Mouse (Mus musculus) liver, embryonic 16.5 days (tissue): ENCODE measurements around the gene Xrn2. TPM values are rescaled to one million over a fixed set of nuclear protein-coding genes. Genes with fewer than 3 reads are reported as not detected.

Source experiments
- ATAC-seq: fragments of 200-750 bp; cut with Nextera tagmentation; 2 replicates; pipeline ENCODE4 v1.8.0; 2017; ENCODE audit warnings: low read depth, mild to moderate bottlenecking, moderate number of reproducible peaks, moderate library complexity
- H3K27ac ChIP-seq: fragments of 300-500 bp; sonication (generic); 2 replicates; pipeline ENCODE4 v1.5.1; 2014; ENCODE audit warnings: mild to moderate bottlenecking, low read length
- H3K27me3 ChIP-seq: fragments of 300-500 bp; sonication (generic); 2 replicates; pipeline ENCODE4 v1.6.1; 2014; ENCODE audit warnings: low read depth, low read length, mixed read lengths; ENCODE audit not compliant: control insufficient read depth, insufficient read depth
- H3K36me3 ChIP-seq: fragments of 300-500 bp; sonication (generic); 2 replicates; pipeline ENCODE4 v1.6.1; 2014; ENCODE audit warnings: mild to moderate bottlenecking; ENCODE audit not compliant: control insufficient read depth, insufficient read depth
- H3K4me1 ChIP-seq: fragments of 300-500 bp; sonication (generic); 2 replicates; pipeline ENCODE4 v1.6.1; 2014; ENCODE audit warnings: low read depth, low read length, mixed read lengths; ENCODE audit not compliant: control insufficient read depth
- H3K4me2 ChIP-seq: fragments of 300-500 bp; sonication (generic); 2 replicates; pipeline ENCODE4 v1.6.1; 2014; ENCODE audit warnings: low read depth, low read length, mixed read lengths
- H3K4me3 ChIP-seq: fragments of 300-500 bp; sonication (generic); 2 replicates; pipeline ENCODE4 v1.5.1; 2014; ENCODE audit warnings: low read depth, mild to moderate bottlenecking, low read length
- H3K9ac ChIP-seq: fragments of 300-500 bp; sonication (generic); 2 replicates; pipeline ENCODE4 v1.6.1; 2014; ENCODE audit warnings: low read depth, low read length
- H3K9me3 ChIP-seq: fragments of 300-500 bp; sonication (generic); replicated peaks from 2 replicates; pipeline ENCODE4 v1.6.1; 2016; ENCODE audit warnings: low read length; ENCODE audit not compliant: control insufficient read depth
- WGBS: fragments of 180-500 bp; shearing (Covaris S2); extraction: QIAGEN DNeasy Blood & Tissue Kit; methylation state at CpG from one replicate; pipeline ENCODE4 v1.1.7; 2014; ENCODE audit not compliant: insufficient replicate concordance; 5-methylcytosine and 5-hydroxymethylcytosine counted together
- polyA plus RNA-seq: library from polyadenylated mRNA; unstranded; fragments of >200 nt; fragmentation: Nextera tagmentation; extraction: Ambion mirVana; gene quantifications from 2 replicates; pipeline ENCODE4 v1.2.1, GENCODE M21; 2015

Xrn2 gene
- polyA plus RNA-seq, 1 experiment from 2014 or later, result 23.4 TPM

GRCm38 (mm10) chr2:147074399-147074798 lies 61.6 kb downstream of the Xrn2 start:
- Histone ChIP-seq H3K4me2 (no peak overlapping the region), H3K27ac (no peak overlapping the region), H3K36me3 (no peaks in the 10 kb centered on the region; the same call in 1 of the 2 replicates), H3K9ac (no peak overlapping the region), H3K27me3 (no peaks in the 10 kb centered on the region), H3K4me1 (no peaks in the 10 kb centered on the region), H3K4me3 (no peak overlapping the region), H3K9me3 (no peaks in the 10 kb centered on the region)
- no peak for ATAC-seq
- WGBS, result 77% methylated on average over 4 of the region's 4 CpGs

GRCm38 (mm10) chr2:147082391-147082790 lies 69.6 kb downstream of the Xrn2 start:
- Histone ChIP-seq H3K9me3 (no peaks in the 10 kb centered on the region), H3K27ac (no peak overlapping the region), H3K27me3 (peaks cover 47% of the 10 kb centered on the region), H3K36me3 (no peaks in the 10 kb centered on the region; the same call in 1 of the 2 replicates), H3K4me1 (peaks cover 4% of the 10 kb centered on the region; the same call in 1 of the 2 replicates), H3K4me2 (no peak overlapping the region), H3K9ac (no peak overlapping the region), H3K4me3 (no peak overlapping the region)
- WGBS, result 47% methylated on average over 4 of the region's 4 CpGs
- no peak for ATAC-seq

DNA sequence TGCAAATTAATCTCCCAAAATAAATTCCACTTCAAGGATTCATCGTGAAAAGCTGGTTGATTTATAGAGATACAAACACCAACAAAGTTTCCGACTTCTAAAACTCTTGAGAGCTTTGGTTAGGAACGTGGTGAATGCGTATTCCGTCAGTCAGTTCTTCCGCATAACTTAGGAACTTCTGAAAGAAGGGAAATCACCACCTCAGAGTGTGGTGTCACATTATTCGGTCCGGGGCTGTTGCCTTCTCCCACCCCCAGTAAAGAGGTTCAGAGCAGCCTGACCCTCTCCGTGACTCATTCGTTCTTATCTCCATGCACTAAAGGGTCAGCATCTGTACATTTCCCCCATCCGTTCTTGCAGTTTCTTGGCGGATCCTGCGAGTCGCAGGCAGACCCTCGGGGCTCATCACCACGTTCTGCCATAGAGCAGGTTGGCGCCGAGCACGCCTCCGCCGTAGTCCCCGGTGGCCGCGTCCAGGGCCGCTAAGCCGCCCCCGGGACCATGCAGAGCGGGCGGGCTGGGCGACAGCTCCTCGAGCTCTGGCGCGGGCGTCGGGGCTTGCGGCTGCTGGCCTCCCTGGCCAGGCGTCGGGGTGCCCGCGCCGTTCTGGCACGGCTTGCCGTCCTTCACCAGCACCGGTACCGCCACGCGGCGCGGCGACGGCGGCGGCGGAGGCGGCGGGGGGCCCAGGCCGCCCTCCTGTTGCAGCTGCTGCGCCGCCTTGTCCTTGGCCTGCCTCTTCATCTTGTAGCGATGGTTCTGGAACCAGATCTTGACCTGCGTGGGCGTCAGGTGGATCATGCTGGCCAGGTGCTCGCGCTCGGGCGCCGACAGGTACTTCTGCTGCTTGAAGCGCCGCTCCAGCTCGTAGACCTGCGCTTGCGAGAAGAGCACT lies 70.9 kb downstream of the Xrn2 start:
- H3K4me3 ChIP-seq, result peak overlapping the region; percentile 50
- under 1% methylated on average over 70 of the region's 72 CpGs for WGBS
- H3K27me3 ChIP-seq, result peaks cover 52% of the 10 kb centered on the region
- no peak for ATAC-seq
- no peaks in the 10 kb centered on the region for H3K9me3 ChIP-seq
- peaks cover 4% of the 10 kb centered on the region; the same call in 1 of the 2 replicates for H3K4me1 ChIP-seq
- H3K9ac ChIP-seq, result no peak overlapping the region
- no peak overlapping the region for H3K27ac ChIP-seq
- H3K36me3 ChIP-seq, result no peaks in the 10 kb centered on the region
- H3K4me2 ChIP-seq, result no peak overlapping the region

- Histone ChIP-seq H3K27ac (no peak overlapping the region), H3K27me3 (peaks cover 52% of the 10 kb centered on the region), H3K9ac (no peak overlapping the region), H3K9me3 (no peaks in the 10 kb centered on the region), H3K4me3 (peak overlapping the region; percentile 50), H3K4me1 (peaks cover 4% of the 10 kb centered on the region; the same call in 1 of the 2 replicates), H3K4me2 (peak overlapping the region; percentile 55), H3K36me3 (no peaks in the 10 kb centered on the region)
- 1% methylated on average over 99 of the region's 106 CpGs for WGBS
- ATAC-seq, result no peak
Observed at GRCm38 (mm10) chr2:147084366-147085071, 71.7 kb downstream of the Xrn2 start.

DNA sequence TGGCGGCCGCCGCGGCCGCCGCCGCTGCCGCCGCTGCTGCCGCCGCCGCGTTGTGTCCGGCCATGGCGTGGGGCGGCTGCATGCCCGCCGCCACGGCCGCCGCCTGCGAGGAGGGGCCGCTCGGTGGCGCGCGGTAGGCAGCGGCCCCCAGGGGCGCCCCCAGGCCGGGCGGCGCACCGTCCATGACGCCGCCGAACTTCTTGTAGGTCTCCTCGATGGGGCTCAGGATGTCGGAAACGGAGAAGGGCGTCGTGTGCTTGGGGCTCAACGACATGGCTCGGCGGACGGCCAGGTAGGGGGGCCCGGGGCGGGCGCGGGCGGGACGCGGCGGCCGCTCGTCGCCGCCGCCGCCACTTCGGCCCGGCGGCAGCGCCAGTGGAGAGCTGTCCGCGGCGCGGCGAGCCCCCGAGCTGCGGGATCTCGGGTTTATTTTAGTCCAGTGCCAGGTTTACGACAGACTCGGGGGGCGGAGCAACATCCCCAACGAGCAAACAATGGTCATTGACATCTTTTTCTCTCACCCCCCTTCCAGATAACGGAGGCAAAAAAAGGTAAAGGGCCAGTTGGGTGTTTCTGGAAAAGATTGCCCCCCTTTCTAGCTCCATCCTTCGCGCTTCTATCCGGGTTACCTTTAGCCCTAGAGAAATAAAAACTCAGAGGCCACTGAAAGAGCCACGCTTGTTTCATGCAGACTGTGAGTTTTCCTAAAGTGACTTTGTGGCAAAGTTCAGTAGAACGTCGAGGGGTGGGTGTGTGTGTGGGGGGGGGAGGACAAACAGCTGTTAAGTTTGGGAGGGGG lies 72.5 kb downstream of the Xrn2 start, which contains the start of gene Nkx2-4:
Gene Nkx2-4 (minus strand): TSS at position 374 of the 799 bp plus-strand sequence.
- Histone ChIP-seq H3K27ac (no peak within 1 kb of the TSS), H3K9ac (no peak within 1 kb of the TSS), H3K27me3 (peaks cover 54% of the 10 kb centered on the region), H3K4me1 (peaks cover 4% of the 10 kb centered on the region; the same call in 1 of the 2 replicates), H3K9me3 (no peaks in the 10 kb centered on the region), H3K4me3 (peak within 1 kb of the TSS; percentile 50), H3K36me3 (no peaks in the 10 kb centered on the region), H3K4me2 (peak within 1 kb of the TSS; percentile 55)
- no peak for ATAC-seq
- WGBS, result 2% methylated on average over 57 of the region's 82 CpGs

GRCm38 (mm10) chr2:147085937-147086336 lies 73.1 kb downstream of the Xrn2 start:
- no peak for ATAC-seq
- no peaks in the 10 kb centered on the region for H3K9me3 ChIP-seq
- no peak overlapping the region for H3K27ac ChIP-seq
- H3K27me3 ChIP-seq, result peaks cover 54% of the 10 kb centered on the region
- H3K36me3 ChIP-seq, result no peaks in the 10 kb centered on the region
- H3K4me2 ChIP-seq, result no peak overlapping the region
- H3K4me3 ChIP-seq, result no peak overlapping the region
- H3K4me1 ChIP-seq, result peaks cover 4% of the 10 kb centered on the region; the same call in 1 of the 2 replicates
- WGBS, result 8% methylated on average over 6 of the region's 6 CpGs
- no peak overlapping the region for H3K9ac ChIP-seq

DNA sequence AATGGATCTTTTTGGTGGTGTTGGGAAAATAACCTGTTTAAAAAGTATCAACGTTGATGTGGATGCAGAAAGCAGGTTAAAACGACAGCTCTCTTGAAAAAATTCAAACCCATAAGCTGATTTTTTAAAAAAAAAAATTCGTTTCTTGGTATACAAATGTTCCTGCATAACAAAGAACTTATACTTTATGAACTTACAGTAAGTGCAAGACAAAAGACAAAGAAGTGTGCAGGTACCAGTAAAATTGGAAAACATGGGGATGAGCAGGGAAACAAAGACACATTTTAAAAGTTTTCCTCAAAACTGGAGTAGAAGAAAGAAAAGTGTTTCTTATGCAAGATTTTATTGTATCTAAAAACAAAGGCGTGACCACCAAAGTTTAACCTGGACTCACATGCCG lies 73.6 kb downstream of the Xrn2 start:
- H3K27ac ChIP-seq, result no peak overlapping the region
- 15% methylated on average over 5 of the region's 5 CpGs for WGBS
- peaks cover 51% of the 10 kb centered on the region for H3K27me3 ChIP-seq
- no peak overlapping the region for H3K4me2 ChIP-seq
- H3K36me3 ChIP-seq, result no peaks in the 10 kb centered on the region
- H3K4me3 ChIP-seq, result no peak overlapping the region
- no peak for ATAC-seq
- H3K9ac ChIP-seq, result no peak overlapping the region
- H3K4me1 ChIP-seq, result peaks cover 4% of the 10 kb centered on the region; the same call in 1 of the 2 replicates
- H3K9me3 ChIP-seq, result no peaks in the 10 kb centered on the region

GRCm38 (mm10) chr2:147119736-147120135 lies 106.9 kb downstream of the Xrn2 start:
- H3K36me3 ChIP-seq, result no peaks in the 10 kb centered on the region
- H3K9ac ChIP-seq, result no peak overlapping the region
- H3K9me3 ChIP-seq, result no peaks in the 10 kb centered on the region
- ATAC-seq, result no peak
- WGBS, result 45% methylated on average over 1 of the region's 1 CpGs
- H3K4me2 ChIP-seq, result no peak overlapping the region
- no peaks in the 10 kb centered on the region for H3K4me1 ChIP-seq
- H3K27me3 ChIP-seq, result no peaks in the 10 kb centered on the region
- no peak overlapping the region for H3K27ac ChIP-seq
- no peak overlapping the region for H3K4me3 ChIP-seq
